Mouse (Mus musculus) hematopoietic stem cell, adult 5-6 weeks (primary cell): ENCODE measurements around the gene Mfap1b. TPM values are rescaled to one million over a fixed set of nuclear protein-coding genes. Genes with fewer than 3 reads are reported as not detected.
"Not testable (repeated sequence)": the region's sequence is repeated elsewhere in the genome, so short reads cannot be mapped to it uniquely, and the experiment has no call there.

Experiments used
- ATAC-seq, 2 experiments: fragments of 125-278 bp in 1 of 2; replicated peaks in 1 of 2; 2 replicates each; pipeline ENCODE4 v1.8.0; 2016 to 2017; ENCODE audit warnings: inconsistent platforms in 2 of 2, mild to moderate bottlenecking in 2 of 2, moderate number of reproducible peaks in 2 of 2, low read depth in 1 of 2, moderate TSS enrichment in 1 of 2; ENCODE audit not compliant: low FRiP score in 2 of 2, poor library complexity in 2 of 2, severe bottlenecking in 2 of 2, insufficient read depth in 1 of 2, low TSS enrichment in 1 of 2
- total RNA-seq: library from RNA; stranded (forward); fragments of 172-1452, 232-1000 nt; gene quantifications from 2 replicates; pipeline ENCODE4 v1.2.3, GENCODE M21; 2017

Gene Mfap1b
- total RNA-seq, 1 experiment from 2014 or later, result 56.7 TPM

- peak; percentile 53 to 69; a peak in 3 of 4 replicates for ATAC-seq
These were observed 6.6 kb upstream of the Mfap1b start for GRCm38 (mm10) chr2:121480498-121480897.

DNA sequence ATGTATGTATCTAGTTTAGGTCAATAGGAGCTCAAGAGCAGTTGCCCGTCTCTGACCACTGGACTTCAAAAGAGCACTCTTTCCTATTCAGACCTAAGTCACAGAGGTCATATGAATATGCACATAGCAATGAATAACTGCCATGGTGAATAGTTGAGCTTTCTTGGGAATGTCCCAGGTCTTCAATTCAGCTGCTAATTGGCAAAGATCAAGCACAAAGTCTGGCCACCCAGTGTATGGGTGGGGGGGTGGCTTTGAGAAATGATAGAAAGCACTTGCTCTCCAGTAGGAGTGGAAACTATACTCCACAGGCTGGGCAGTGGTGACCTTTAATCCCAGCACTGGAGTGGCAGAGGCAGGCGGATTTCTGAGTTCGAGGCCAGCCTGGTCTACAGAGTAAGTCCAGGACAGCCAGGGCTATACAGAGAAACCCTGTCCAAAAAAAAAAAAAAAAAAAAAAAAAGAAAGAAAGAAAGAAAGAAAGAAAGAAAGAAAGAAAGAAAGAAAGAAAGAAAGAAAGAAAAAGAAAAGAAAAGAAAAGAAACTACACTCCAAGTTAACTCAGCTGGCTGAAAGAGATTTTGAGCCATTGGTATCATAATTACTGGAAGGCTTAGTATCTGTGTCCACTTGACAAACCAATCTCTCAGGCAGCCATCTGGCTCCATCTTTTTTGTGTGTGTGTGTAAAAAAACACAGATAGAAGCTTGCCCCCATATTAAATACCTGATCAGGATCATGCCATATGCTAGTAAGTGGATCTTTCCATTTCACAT, 3.8 kb upstream of the Mfap1b start:
- no peak for ATAC-seq

- ATAC-seq, result not testable (repeated sequence)
These were observed 1.4 kb upstream of the Mfap1b start for GRCm38 (mm10) chr2:121475306-121475705.

DNA sequence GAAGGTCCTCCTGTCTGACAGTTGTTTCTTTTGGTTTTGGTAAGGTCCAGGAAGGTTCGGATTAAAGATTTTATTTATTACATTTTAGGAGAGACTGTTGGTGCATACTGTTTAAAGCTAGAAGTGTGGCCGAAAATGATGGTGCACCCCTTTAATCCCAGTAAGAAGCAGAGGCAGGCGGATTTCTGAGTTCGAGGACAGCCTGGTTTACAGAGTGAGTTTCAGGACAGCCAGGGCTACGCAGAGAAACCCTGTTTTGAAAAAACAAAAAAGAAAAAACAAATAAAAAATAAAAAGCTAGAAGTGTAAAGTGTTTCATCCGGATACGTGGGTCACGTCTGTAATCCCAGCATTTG, 291 bp upstream of the Mfap1b start:
- ATAC-seq, result peak in 1 of 2 experiments; percentile 13; a peak in 1 of 4 replicates

- not testable (repeated sequence) for ATAC-seq
These were observed 1.1 kb downstream of the Mfap1b start for GRCm38 (mm10) chr2:121472783-121473182.

DNA sequence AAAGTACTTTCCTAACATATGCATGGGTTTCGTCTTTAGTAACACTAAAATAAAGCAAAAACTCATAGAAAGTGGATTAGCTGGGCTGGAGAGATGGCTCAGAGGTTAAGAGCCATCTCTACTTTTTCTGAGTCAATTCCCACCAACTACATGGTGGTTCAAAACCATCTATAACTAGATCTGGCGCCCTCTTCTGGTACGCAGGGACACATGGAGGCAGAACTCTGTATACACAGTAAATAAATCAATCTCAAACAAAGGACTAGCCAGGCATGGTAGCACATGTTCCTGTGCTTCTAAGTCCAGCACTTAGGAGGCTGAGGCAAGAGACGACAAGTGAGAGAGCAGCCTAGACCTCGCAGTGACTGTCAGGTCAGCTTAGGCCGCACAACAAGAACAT, 4.9 kb downstream of the Mfap1b start:
- 0 out of 4 replicates have a peak, but pooled peaks of 1 of the 2 experiments have one; percentile 30 for ATAC-seq

DNA sequence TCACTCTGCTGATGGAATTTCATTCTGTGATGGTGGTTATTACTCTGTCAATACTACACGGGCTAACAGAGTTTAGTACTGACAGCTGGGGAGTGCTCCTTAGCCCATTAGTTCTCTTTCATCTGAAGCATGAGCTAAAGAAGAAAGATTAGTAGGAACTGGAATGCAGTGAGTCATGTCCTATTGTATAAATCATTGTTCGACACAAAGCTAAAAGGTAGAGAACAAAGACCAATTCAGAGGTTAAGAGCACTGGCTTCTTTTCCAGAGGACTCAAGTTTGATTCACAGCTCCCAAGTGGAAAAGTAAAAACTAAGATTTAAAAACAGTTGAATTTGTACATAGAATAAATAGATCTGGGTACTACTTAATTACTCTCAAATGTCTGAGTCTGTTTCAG, 13.8 kb downstream of the Mfap1b start:
- no peak for ATAC-seq

DNA sequence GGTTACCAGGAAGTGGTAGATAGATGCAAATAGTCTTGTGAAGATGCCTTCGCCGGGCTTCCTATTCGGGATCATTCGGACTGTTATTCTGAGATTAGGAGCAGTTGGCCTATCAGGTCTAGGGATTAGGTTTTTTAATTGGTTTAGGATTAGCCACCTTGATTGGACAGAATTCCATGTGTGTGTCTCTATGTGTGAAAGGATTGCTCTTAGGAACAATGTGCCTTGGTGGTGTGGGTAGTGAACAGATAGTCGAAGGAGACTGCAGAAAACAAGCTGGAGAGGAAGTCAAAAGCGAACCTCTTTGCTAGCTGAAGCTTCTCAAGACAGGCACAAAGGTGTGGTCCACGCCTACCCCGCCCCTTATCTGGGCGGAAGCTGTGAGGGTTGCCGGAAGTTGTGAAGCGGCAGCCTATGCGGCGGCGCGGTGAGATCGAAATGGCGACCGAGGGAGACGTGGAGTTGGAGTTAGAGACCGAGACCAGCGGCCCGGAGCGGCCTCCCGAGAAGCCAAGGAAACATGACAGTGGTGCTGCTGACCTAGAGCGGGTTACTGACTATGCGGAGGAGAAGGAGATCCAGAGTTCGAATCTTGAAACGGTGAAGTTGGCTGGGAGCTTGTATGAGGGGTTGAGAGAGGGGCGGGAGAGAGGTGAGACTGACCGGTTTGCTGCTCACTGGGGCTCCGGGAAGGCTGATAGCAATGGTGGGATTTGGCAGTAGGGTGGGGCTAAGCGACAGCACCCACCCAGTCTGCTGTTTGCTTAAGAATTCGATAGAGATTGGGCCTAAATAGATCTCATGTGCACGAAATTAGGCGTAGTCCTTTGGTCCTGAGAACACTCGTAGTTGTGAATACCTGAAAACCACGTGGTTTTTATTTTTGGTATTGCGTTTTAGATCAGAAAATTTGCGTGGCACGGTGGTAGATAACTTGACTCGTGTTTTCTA, 16.9 kb downstream of the Mfap1b start, which contains the start of gene Serinc4:
TSS of gene Serinc4 (minus strand) at position 90 of the 951 bp plus-strand sequence.
- ATAC-seq, result peak; percentile 97 to 98

DNA sequence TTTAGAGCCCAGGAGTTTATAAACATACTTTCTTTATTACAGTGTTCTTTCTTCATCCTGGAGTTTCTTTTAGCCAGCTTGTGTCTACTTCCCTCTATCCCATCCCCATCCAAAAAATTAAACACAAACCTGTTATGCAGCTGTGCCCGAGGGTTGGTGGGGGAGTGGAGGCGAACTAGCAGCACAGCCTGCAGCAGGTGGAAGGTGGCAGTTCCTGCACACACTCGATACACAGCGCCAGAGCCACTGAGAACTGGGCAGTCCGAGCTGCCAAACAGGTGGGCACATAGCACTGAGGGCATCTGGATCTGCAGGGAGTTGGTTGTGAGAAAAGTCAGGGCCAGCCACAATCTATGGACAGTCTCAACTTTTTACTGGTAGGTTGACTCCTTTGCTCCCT, 18.3 kb downstream of the Mfap1b start:
- no peak for ATAC-seq

DNA sequence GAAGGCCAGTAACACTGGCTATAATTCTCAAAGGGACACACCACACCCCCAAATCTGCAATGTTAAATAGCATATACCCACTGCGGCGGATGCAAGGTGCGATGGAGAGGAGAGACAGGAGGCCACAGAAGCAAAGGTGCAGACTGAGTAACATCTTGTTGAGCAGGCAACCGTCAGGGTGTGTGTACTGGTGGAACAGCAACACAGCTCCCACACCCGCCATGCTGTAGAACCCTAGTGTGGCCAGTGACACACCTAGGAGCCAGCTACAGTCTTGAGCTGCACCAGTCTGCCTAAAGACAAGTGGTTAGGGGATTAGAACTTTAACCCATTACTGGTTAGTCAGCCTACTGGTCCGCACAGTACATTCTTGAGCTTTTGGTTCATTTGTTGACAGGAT, 19.9 kb downstream of the Mfap1b start:
- ATAC-seq, result no peak

DNA sequence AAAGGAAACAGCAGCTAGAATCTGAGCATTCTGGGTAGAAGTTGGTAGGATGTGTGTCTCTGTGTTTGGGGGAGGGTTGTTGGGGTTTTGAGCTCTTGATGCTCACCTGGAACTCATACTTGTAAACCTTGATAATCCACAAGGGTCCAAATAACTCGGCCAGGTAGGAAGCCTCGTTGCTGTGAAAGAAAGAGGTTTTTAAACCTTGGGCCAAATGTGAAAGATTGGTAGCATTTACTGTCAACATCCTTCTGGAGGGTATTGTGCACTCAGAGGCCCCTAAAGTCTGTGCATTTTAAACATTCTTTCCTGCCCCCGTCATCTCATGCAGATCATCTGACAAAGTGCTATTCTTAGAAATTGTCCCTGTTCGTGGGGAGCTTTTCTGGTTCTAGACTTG, 20.9 kb downstream of the Mfap1b start, which contains the start of gene Hypk:
TSS of gene Hypk (plus strand) at position 301 of the 400 bp plus-strand sequence.
- ATAC-seq, result no peak

DNA sequence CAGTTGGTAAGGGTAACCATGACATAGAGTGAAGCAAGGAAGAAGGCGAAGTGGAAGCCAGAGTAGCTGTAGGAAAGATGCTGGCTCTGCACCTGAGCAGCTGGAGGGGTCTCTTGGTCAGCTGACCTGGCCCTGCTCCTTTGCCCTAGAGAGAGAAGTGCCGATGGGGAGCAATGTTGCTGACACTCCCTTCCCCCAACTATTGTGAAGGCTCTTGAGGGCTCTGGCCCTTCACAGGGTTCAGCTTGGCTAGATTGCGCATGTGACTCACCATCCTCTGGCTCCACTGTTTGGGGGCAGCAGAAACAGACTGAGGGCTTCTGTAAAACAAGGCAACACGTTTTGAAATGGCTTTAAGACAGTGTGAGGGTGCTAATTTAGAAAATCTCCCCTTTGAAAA, 21.5 kb downstream of the Mfap1b start:
- no peak for ATAC-seq

DNA sequence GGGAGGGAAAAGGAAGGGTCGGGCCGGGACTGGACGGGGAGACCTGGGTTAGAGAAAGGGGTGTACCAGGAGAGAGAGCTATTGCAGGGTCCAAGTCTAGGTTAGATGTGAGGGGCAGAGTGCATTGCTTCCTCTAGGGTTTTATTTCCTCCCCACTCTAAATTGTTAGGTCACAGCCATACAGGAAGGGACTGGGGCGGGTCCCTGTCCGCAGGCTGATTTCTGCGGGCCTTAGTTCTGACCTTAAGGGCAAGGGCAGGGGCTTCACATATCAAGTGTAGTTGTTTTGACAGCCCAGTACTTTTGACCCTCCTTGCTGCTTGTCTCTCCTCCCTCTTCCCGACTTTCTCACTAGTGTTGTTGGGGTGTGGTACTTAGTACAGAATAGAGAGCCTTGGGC, 23.8 kb downstream of the Mfap1b start:
- ATAC-seq, result no peak; a peak in 1 of 4 replicates

- no peak for ATAC-seq
These were observed 24.3 kb downstream of the Mfap1b start for GRCm38 (mm10) chr2:121449545-121450011.

DNA sequence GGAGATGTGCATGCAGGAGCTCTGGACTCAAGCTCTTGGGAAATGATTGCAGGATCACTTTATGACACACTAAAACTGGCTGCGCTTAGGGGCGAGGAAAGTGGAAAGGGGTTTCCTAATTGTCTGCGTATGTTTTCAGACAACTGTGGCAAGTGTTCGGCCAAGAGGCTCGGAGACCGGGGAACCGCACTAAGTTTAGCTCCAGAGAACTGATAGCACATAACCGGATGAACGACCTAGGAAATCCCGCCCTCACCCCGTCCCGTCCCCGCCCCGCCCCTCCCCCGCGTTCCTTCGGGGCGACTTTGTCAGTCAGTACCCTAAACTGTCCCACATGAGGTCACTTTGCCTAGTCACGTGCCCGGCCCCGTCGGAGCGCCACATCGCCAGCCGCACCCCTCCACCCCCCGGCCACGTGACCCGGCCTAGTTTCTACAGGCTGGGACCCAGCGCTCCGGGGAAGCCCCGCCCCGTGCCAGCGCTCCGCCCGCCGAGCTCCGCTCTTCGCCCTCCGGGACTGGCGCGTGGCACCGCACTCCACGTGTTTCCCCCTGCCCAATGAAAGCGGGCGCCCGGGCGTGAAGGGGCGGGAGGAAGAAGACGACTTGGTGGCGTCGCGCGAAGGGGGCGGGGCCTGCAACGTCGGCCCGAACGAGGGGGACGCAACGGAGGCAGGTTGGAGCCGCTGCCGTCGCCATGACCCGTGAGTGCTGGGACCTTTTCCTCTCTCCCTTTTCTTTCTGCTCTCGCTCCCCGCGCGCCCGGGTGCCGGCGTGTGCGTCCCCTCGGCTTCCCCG, 24.9 kb downstream of the Mfap1b start, which contains the start of gene Serf2:
TSS of gene Serf2 (plus strand) at position 457 of the 797 bp plus-strand sequence.
- peak; percentile 86 to 92 for ATAC-seq

- ATAC-seq, result no peak
These were observed 25.7 kb downstream of the Mfap1b start for GRCm38 (mm10) chr2:121448136-121448535.

- no peak for ATAC-seq
These were observed 26.9 kb downstream of the Mfap1b start for GRCm38 (mm10) chr2:121447006-121447405.
